Comparison of ENCODE assay signal across 20 mouse cellular contexts in genomic region chr5:69620899-69621298, GRCm38 (mm10).
"Had no signal": no experiment of that assay in that cellular context is flagged by ENCODE, and none has a peak within 500 bp of the region (broad histone marks: within the 10 kb centered on the region; RNA-seq: fewer than 3 reads in every experiment).

No protein-coding gene starts in this region.

- H3K36me3 ChIP-seq: kidney, embryonic 15.5 days; limb, embryonic 10.5 days; limb, embryonic 13.5 days; liver, embryonic 12.5 days; liver, embryonic 15.5 days; midbrain, embryonic 12.5 days; midbrain, embryonic 15.5 days; neural tube, embryonic 12.5 days; neural tube, embryonic 15.5 days; stomach, embryonic 15.5 days had no signal

- H3K4me3 ChIP-seq: kidney, embryonic 15.5 days; limb, embryonic 10.5 days; limb, embryonic 13.5 days; liver, embryonic 12.5 days; liver, embryonic 15.5 days; midbrain, embryonic 12.5 days; midbrain, embryonic 15.5 days; neural tube, embryonic 12.5 days; neural tube, embryonic 15.5 days; stomach, embryonic 15.5 days had no signal

- H3K27me3 ChIP-seq: kidney, embryonic 15.5 days; limb, embryonic 13.5 days; liver, embryonic 12.5 days; liver, embryonic 15.5 days; midbrain, embryonic 12.5 days; midbrain, embryonic 15.5 days; neural tube, embryonic 12.5 days; neural tube, embryonic 15.5 days; stomach, embryonic 15.5 days had no signal

- H3K27ac ChIP-seq: kidney, embryonic 15.5 days; limb, embryonic 10.5 days; limb, embryonic 13.5 days; liver, embryonic 12.5 days; liver, embryonic 15.5 days; macrophage; midbrain, embryonic 12.5 days; midbrain, embryonic 15.5 days; neural tube, embryonic 12.5 days; neural tube, embryonic 15.5 days; stomach, embryonic 15.5 days had no signal

- DNase-seq: kidney, adult 8-10 months; kidney, postnatal 10 days; kidney, postnatal 36 days; layer of hippocampus, postnatal 36 days; liver; lung, adult 18-20 months; right cerebral cortex, postnatal 14 days; spleen, adult 18-20 months; thymus, postnatal 25 days had no signal

- H3K4me1 ChIP-seq: kidney, embryonic 15.5 days; limb, embryonic 10.5 days; limb, embryonic 13.5 days; liver, embryonic 12.5 days; liver, embryonic 15.5 days; midbrain, embryonic 12.5 days; midbrain, embryonic 15.5 days; neural tube, embryonic 12.5 days; neural tube, embryonic 15.5 days; stomach, embryonic 15.5 days had no signal
